Mouse (Mus musculus): ENCODE measurements around the gene LTO1. TPM values are rescaled to one million over a fixed set of nuclear protein-coding genes. Genes with fewer than 3 reads are reported as not detected.

LTO1 gene
- polyA plus RNA-seq, 2 experiments: 22.0 to 46.5 TPM

DNA sequence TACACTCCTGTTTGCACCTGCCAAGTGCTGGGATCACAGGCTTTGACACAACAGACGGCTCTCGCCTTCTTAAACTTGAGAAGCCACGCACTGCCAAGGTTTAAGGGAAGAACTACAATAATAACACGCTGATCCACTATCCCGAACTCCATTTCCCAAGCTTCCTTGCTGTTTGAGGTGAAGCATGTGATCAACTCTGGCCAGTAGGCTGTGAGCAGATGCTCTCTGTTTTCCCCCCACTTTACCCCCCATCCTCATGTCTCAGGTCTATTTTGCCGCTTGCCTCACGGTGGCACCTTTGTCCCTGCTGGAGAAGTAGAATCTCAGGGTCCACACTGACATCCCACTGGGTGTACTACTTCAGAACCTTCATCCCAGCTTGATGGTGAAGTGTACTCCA is 6.2 kb upstream of the LTO1 start:
- no peak for DNase-seq (ENCODE audit: low spot score)
- TF ChIP-seq POLR2A (IDR thresholded peaks at IDR 0.05; ENCODE audit: borderline replicate concordance, extremely low read depth, insufficient read depth, insufficient read length): no peak
- no peak for ATAC-seq (ENCODE audit: low FRiP score, low read depth)
- H3K27me3 ChIP-seq (ENCODE audit: control insufficient read depth, insufficient read depth, low read length): peaks cover 8% of the 10 kb centered on the region; the same call in 1 of the 2 replicates
- no peak overlapping the region for H3K4me2 ChIP-seq (replicated peaks; ENCODE audit: low read depth, low read length, severe bottlenecking)
- no peak overlapping the region for H3K27ac ChIP-seq (replicated peaks; ENCODE audit: low read depth, low read length)
- 0 out of 2 replicates have a peak, but pooled peaks cover 3% of the 10 kb centered on the region for H3K4me1 ChIP-seq (ENCODE audit: control insufficient read depth, insufficient read depth, low read length)
- H3K36me3 ChIP-seq (ENCODE audit: control insufficient read depth, insufficient read depth, low read length): no peaks in the 10 kb centered on the region
- 31% methylated on average over 7 of the region's 7 CpGs for WGBS
- 0 out of 2 replicates have a peak, but pooled peaks cover 5% of the 10 kb centered on the region for H3K9me3 ChIP-seq (ENCODE audit: control insufficient read depth, low read length)
- no peak overlapping the region for H3K9ac ChIP-seq (ENCODE audit: low read depth, low read length, severe bottlenecking)
- no peak overlapping the region for H3K4me3 ChIP-seq (replicated peaks; ENCODE audit: low read length)

DNA sequence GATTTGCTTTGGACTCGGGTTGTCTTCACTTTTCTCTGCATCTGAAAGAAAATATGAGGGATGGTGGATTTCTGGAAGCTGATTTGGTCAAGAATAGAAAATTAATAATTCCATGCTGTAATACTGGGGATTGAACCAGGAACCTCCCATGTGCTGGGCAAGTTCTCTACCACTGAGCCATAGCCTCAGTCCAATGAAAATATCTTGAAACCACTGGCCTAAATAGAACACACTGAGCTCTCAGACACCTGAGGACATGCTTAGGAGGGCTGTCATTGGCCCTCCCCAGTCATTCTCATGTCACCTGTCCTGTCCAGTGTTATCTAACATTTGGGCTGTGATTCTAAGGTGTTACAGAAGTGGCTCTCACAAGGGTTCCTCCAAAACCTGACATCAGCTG is 3.8 kb upstream of the LTO1 start:
- DNase-seq (ENCODE audit: low spot score): no peak
- Histone ChIP-seq H3K9me3 (ENCODE audit: control insufficient read depth, low read length) (no peaks in the 10 kb centered on the region), H3K9ac (ENCODE audit: low read depth, low read length, severe bottlenecking) (no peak overlapping the region), H3K36me3 (ENCODE audit: control insufficient read depth, insufficient read depth, low read length) (no peaks in the 10 kb centered on the region), H3K4me3 (replicated peaks; ENCODE audit: low read length) (no peak overlapping the region), H3K4me2 (replicated peaks; ENCODE audit: low read depth, low read length, severe bottlenecking) (no peak overlapping the region), H3K27ac (replicated peaks; ENCODE audit: low read depth, low read length) (no peak overlapping the region), H3K27me3 (ENCODE audit: control insufficient read depth, insufficient read depth, low read length) (peaks cover 8% of the 10 kb centered on the region; the same call in 1 of the 2 replicates), H3K4me1 (ENCODE audit: control insufficient read depth, insufficient read depth, low read length) (peaks cover 10% of the 10 kb centered on the region)
- WGBS: 83% methylated on average over 1 of the region's 1 CpGs
- no peak for TF ChIP-seq POLR2A (IDR thresholded peaks at IDR 0.05; ENCODE audit: borderline replicate concordance, extremely low read depth, insufficient read depth, insufficient read length)
- no peak for ATAC-seq (ENCODE audit: low FRiP score, low read depth)

DNA sequence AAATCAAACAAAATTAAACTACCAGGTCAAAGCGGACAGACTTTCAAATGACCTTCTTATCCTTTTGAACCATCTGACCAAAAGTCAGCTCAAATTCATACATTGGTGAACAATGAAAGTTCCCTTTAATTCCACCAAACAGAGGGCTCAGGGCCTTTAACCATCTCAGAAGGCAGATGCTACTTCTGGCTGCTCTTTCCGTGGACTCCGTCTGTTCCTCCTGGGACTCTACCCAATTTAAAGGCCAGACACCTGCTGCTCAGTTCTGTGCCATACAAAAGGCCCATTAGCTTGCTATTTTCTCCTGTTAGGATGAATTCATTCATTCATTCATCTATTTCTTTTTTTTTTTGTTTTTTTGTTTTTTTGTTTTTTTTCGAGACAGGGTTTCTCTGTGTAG is 2.0 kb upstream of the LTO1 start:
- no peak for ATAC-seq (ENCODE audit: low FRiP score, low read depth)
- no peak overlapping the region for H3K27ac ChIP-seq (replicated peaks; ENCODE audit: low read depth, low read length)
- DNase-seq (ENCODE audit: low spot score): no peak
- H3K9me3 ChIP-seq (ENCODE audit: control insufficient read depth, low read length): no peaks in the 10 kb centered on the region
- no peaks in the 10 kb centered on the region for H3K27me3 ChIP-seq (ENCODE audit: control insufficient read depth, insufficient read depth, low read length)
- H3K4me1 ChIP-seq (ENCODE audit: control insufficient read depth, insufficient read depth, low read length): peaks cover 8% of the 10 kb centered on the region
- no peak overlapping the region for H3K4me3 ChIP-seq (replicated peaks; ENCODE audit: low read length)
- H3K36me3 ChIP-seq (ENCODE audit: control insufficient read depth, insufficient read depth, low read length): no peaks in the 10 kb centered on the region
- TF ChIP-seq POLR2A (IDR thresholded peaks at IDR 0.05; ENCODE audit: borderline replicate concordance, extremely low read depth, insufficient read depth, insufficient read length): no peak
- 74% methylated on average over 4 of the region's 4 CpGs for WGBS
- H3K4me2 ChIP-seq (replicated peaks; ENCODE audit: low read depth, low read length, severe bottlenecking): no peak overlapping the region
- no peak overlapping the region for H3K9ac ChIP-seq (ENCODE audit: low read depth, low read length, severe bottlenecking)

DNA sequence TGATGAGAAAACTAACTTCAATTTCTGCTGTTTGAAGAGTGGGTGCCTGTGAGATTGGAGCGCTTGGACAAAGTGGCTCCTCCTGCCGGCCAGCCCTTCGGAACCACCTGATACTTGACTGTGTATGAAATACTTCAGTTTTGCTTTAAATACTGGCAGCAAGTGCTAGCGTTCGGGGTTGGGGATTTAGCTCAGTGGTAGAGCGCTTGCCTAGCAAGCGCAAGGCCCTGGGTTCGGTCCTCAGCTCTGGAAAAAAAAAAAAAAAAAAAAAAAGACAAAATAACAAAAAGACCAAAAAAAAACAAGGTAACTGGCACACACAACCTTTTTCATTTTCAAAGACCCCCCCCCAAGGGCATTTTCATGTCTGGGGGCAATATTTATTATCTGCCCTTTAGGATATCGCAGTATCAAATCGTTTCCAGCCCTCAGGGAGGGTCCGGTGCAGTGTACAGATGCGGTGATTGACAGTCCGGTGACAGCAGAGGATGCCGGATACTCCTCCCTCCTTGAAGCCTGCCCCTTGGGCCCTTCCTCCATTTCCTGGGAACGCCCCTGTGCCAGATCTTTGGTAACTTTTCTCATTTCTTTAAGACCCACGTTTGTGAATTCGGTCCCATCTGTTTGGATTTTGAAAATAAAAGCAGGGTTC is 478 bp upstream of the LTO1 start:
- Histone ChIP-seq H3K4me2 (replicated peaks; ENCODE audit: low read depth, low read length, severe bottlenecking) (peak overlapping the region; percentile 68), H3K36me3 (ENCODE audit: control insufficient read depth, insufficient read depth, low read length) (peaks cover 13% of the 10 kb centered on the region; the same call in 1 of the 2 replicates), H3K4me1 (ENCODE audit: control insufficient read depth, insufficient read depth, low read length) (peaks cover 8% of the 10 kb centered on the region), H3K4me3 (replicated peaks; ENCODE audit: low read length) (peak overlapping the region; percentile 63), H3K27ac (replicated peaks; ENCODE audit: low read depth, low read length) (peak overlapping the region; percentile 33; the same call in 1 of the 2 replicates), H3K27me3 (ENCODE audit: control insufficient read depth, insufficient read depth, low read length) (no peaks in the 10 kb centered on the region), H3K9ac (ENCODE audit: low read depth, low read length, severe bottlenecking) (peak overlapping the region; percentile 66), H3K9me3 (ENCODE audit: control insufficient read depth, low read length) (no peaks in the 10 kb centered on the region)
- TF ChIP-seq POLR2A (IDR thresholded peaks at IDR 0.05; ENCODE audit: borderline replicate concordance, extremely low read depth, insufficient read depth, insufficient read length): no peak
- whole genome bisulfite sequencing: 11% methylated on average over 17 of the region's 17 CpGs
- ATAC-seq (ENCODE audit: low FRiP score, low read depth) (peak; percentile 87), DNase-seq (ENCODE audit: low spot score) (peak; percentile 75)

DNA sequence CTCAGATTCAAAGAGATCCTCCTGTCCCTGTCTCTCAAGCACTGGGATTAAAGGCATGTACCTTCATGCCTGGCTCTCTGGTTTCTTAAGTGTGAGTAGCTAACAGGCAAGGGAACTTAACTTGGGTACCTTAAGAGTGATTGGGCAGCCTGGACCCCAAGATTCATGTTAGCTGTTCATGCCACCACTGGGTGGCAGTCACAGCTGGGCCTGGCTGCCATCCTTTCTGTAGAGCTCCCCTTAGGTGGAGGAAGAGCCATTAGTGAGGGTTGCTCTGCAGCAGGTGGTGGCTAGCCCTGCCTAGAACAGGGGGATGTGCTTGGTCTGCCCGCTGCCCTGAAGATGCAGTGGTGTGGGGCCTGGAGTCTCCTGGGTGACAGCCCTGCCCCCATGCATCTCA is 3.9 kb downstream of the LTO1 start:
- peaks cover 37% of the 10 kb centered on the region for H3K36me3 ChIP-seq (ENCODE audit: control insufficient read depth, insufficient read depth, low read length)
- DNase-seq (ENCODE audit: low spot score): no peak
- H3K27me3 ChIP-seq (ENCODE audit: control insufficient read depth, insufficient read depth, low read length): no peaks in the 10 kb centered on the region
- no peak for ATAC-seq (ENCODE audit: low FRiP score, low read depth)
- H3K27ac ChIP-seq (replicated peaks; ENCODE audit: low read depth, low read length): no peak overlapping the region
- 82% methylated on average over 1 of the region's 1 CpGs for WGBS
- H3K4me2 ChIP-seq (replicated peaks; ENCODE audit: low read depth, low read length, severe bottlenecking): no peak overlapping the region
- TF ChIP-seq POLR2A (IDR thresholded peaks at IDR 0.05; ENCODE audit: borderline replicate concordance, extremely low read depth, insufficient read depth, insufficient read length): no peak
- H3K4me3 ChIP-seq (replicated peaks; ENCODE audit: low read length): no peak overlapping the region
- peaks cover 8% of the 10 kb centered on the region for H3K4me1 ChIP-seq (ENCODE audit: control insufficient read depth, insufficient read depth, low read length)
- no peaks in the 10 kb centered on the region for H3K9me3 ChIP-seq (ENCODE audit: control insufficient read depth, low read length)
- no peak overlapping the region for H3K9ac ChIP-seq (ENCODE audit: low read depth, low read length, severe bottlenecking)
